Mouse (Mus musculus): ENCODE results near the gene Ltf. TPM values are rescaled to one million over a fixed set of nuclear protein-coding genes. Genes with fewer than 3 reads are reported as not detected.

Ltf gene
- polyA plus RNA-seq, 1 experiment from 2014 or later, result 3.2 TPM

- H3K9ac ChIP-seq (ENCODE audit: low read length), result no peak within 1 kb of the TSS
- no peak within 1 kb of the TSS for H3K4me3 ChIP-seq (ENCODE audit: low read length)
- no peak within 1 kb of the TSS for H3K4me2 ChIP-seq (ENCODE audit: low read depth, low read length)
- H3K9me3 ChIP-seq (ENCODE audit: control insufficient read depth, low read length), result no peaks in the 10 kb centered on the region
- 34% methylated on average over 6 of the region's 6 CpGs for WGBS
- ATAC-seq (ENCODE audit: low read depth), result no peak
- H3K36me3 ChIP-seq (ENCODE audit: control insufficient read depth, insufficient read depth, low read length), result no peaks in the 10 kb centered on the region
- H3K27me3 ChIP-seq (ENCODE audit: control insufficient read depth, insufficient read depth, low read depth, low read length), result no peaks in the 10 kb centered on the region
- no peak within 1 kb of the TSS for H3K27ac ChIP-seq (ENCODE audit: low read length)
- no peaks in the 10 kb centered on the region for H3K4me1 ChIP-seq (replicated peaks; ENCODE audit: control insufficient read depth, insufficient read depth, low read length)
Observed at GRCm38 (mm10) chr9:110990204-110990603, 28.9 kb upstream of the Ltf start, which contains the start of gene Rtp3. TSS of gene Rtp3 (minus strand) at chr9:110990583.

- H3K4me1 ChIP-seq (replicated peaks; ENCODE audit: control insufficient read depth, insufficient read depth, low read length), result no peaks in the 10 kb centered on the region
- H3K9ac ChIP-seq (ENCODE audit: low read length), result no peak overlapping the region
- no peaks in the 10 kb centered on the region for H3K36me3 ChIP-seq (ENCODE audit: control insufficient read depth, insufficient read depth, low read length)
- no peaks in the 10 kb centered on the region for H3K9me3 ChIP-seq (ENCODE audit: control insufficient read depth, low read length)
- no peak for ATAC-seq (ENCODE audit: low read depth)
- no peak overlapping the region for H3K4me3 ChIP-seq (ENCODE audit: low read length)
- H3K27me3 ChIP-seq (ENCODE audit: control insufficient read depth, insufficient read depth, low read depth, low read length), result no peaks in the 10 kb centered on the region
- WGBS, result 16% methylated on average over 3 of the region's 3 CpGs
- no peak overlapping the region for H3K4me2 ChIP-seq (ENCODE audit: low read depth, low read length)
- H3K27ac ChIP-seq (ENCODE audit: low read length), result no peak overlapping the region
Observed at GRCm38 (mm10) chr9:110993281-110993709, 25.8 kb upstream of the Ltf start.

GRCm38 (mm10) chr9:110994716-110995172, 24.3 kb upstream of the Ltf start:
- 8% methylated on average over 13 of the region's 13 CpGs for WGBS
- peak overlapping the region; percentile 65 for H3K9ac ChIP-seq (ENCODE audit: low read length)
- no peaks in the 10 kb centered on the region for H3K27me3 ChIP-seq (ENCODE audit: control insufficient read depth, insufficient read depth, low read depth, low read length)
- peaks cover 6% of the 10 kb centered on the region; the same call in 1 of the 2 replicates for H3K4me1 ChIP-seq (replicated peaks; ENCODE audit: control insufficient read depth, insufficient read depth, low read length)
- peak overlapping the region; percentile 52 for H3K4me3 ChIP-seq (ENCODE audit: low read length)
- peak; percentile 92 for ATAC-seq (ENCODE audit: low read depth)
- H3K36me3 ChIP-seq (ENCODE audit: control insufficient read depth, insufficient read depth, low read length), result no peaks in the 10 kb centered on the region
- H3K4me2 ChIP-seq (ENCODE audit: low read depth, low read length), result peak overlapping the region; percentile 60
- peak overlapping the region; percentile 65 for H3K27ac ChIP-seq (ENCODE audit: low read length)
- no peaks in the 10 kb centered on the region for H3K9me3 ChIP-seq (ENCODE audit: control insufficient read depth, low read length)

GRCm38 (mm10) chr9:110997245-110997644, 21.8 kb upstream of the Ltf start:
- H3K9ac ChIP-seq (ENCODE audit: low read length), result peak overlapping the region; percentile 37; the same call in 1 of the 2 replicates
- H3K4me2 ChIP-seq (ENCODE audit: low read depth, low read length), result no peak overlapping the region
- H3K27ac ChIP-seq (ENCODE audit: low read length), result no peak overlapping the region
- H3K4me3 ChIP-seq (ENCODE audit: low read length), result no peak overlapping the region
- peaks cover 6% of the 10 kb centered on the region; the same call in 1 of the 2 replicates for H3K4me1 ChIP-seq (replicated peaks; ENCODE audit: control insufficient read depth, insufficient read depth, low read length)
- ATAC-seq (ENCODE audit: low read depth), result 0 out of 2 replicates have a peak, but pooled peaks have one; percentile 42
- H3K36me3 ChIP-seq (ENCODE audit: control insufficient read depth, insufficient read depth, low read length), result no peaks in the 10 kb centered on the region
- 2% methylated on average over 5 of the region's 5 CpGs for WGBS
- H3K27me3 ChIP-seq (ENCODE audit: control insufficient read depth, insufficient read depth, low read depth, low read length), result no peaks in the 10 kb centered on the region
- no peaks in the 10 kb centered on the region for H3K9me3 ChIP-seq (ENCODE audit: control insufficient read depth, low read length)

- Histone ChIP-seq H3K9ac (ENCODE audit: low read length) (no peak overlapping the region), H3K4me1 (replicated peaks; ENCODE audit: control insufficient read depth, insufficient read depth, low read length) (peaks cover 6% of the 10 kb centered on the region; the same call in 1 of the 2 replicates), H3K27ac (ENCODE audit: low read length) (peak overlapping the region; percentile 52), H3K4me3 (ENCODE audit: low read length) (no peak overlapping the region), H3K4me2 (ENCODE audit: low read depth, low read length) (no peak overlapping the region), H3K27me3 (ENCODE audit: control insufficient read depth, insufficient read depth, low read depth, low read length) (no peaks in the 10 kb centered on the region), H3K36me3 (ENCODE audit: control insufficient read depth, insufficient read depth, low read length) (no peaks in the 10 kb centered on the region), H3K9me3 (ENCODE audit: control insufficient read depth, low read length) (no peaks in the 10 kb centered on the region)
- ATAC-seq (ENCODE audit: low read depth), result no peak
- 68% methylated on average over 2 of the region's 2 CpGs for WGBS
Observed at GRCm38 (mm10) chr9:110999056-110999455, 20.0 kb upstream of the Ltf start.

GRCm38 (mm10) chr9:110999856-111000255, 19.2 kb upstream of the Ltf start:
- no peak for ATAC-seq (ENCODE audit: low read depth)

GRCm38 (mm10) chr9:111001621-111002020, 17.4 kb upstream of the Ltf start:
- Histone ChIP-seq H3K27me3 (ENCODE audit: control insufficient read depth, insufficient read depth, low read depth, low read length) (no peaks in the 10 kb centered on the region), H3K9ac (ENCODE audit: low read length) (no peak overlapping the region), H3K27ac (ENCODE audit: low read length) (no peak overlapping the region), H3K4me3 (ENCODE audit: low read length) (no peak overlapping the region), H3K4me2 (ENCODE audit: low read depth, low read length) (no peak overlapping the region), H3K36me3 (ENCODE audit: control insufficient read depth, insufficient read depth, low read length) (no peaks in the 10 kb centered on the region), H3K4me1 (replicated peaks; ENCODE audit: control insufficient read depth, insufficient read depth, low read length) (peaks cover 6% of the 10 kb centered on the region; the same call in 1 of the 2 replicates), H3K9me3 (ENCODE audit: control insufficient read depth, low read length) (no peaks in the 10 kb centered on the region)
- WGBS, result 72% methylated on average over 12 of the region's 12 CpGs
- ATAC-seq (ENCODE audit: low read depth), result no peak

More at GRCm38 (mm10) chr9:110999856-111000255, 19.2 kb upstream of the Ltf start:
- H3K27ac ChIP-seq (ENCODE audit: low read length), result no peak overlapping the region
- H3K9ac ChIP-seq (ENCODE audit: low read length), result no peak overlapping the region
- 63% methylated on average over 10 of the region's 10 CpGs for WGBS
- peaks cover 6% of the 10 kb centered on the region; the same call in 1 of the 2 replicates for H3K4me1 ChIP-seq (replicated peaks; ENCODE audit: control insufficient read depth, insufficient read depth, low read length)
- H3K4me3 ChIP-seq (ENCODE audit: low read length), result no peak overlapping the region
- H3K4me2 ChIP-seq (ENCODE audit: low read depth, low read length), result no peak overlapping the region
- no peaks in the 10 kb centered on the region for H3K9me3 ChIP-seq (ENCODE audit: control insufficient read depth, low read length)
- H3K36me3 ChIP-seq (ENCODE audit: control insufficient read depth, insufficient read depth, low read length), result no peaks in the 10 kb centered on the region
- H3K27me3 ChIP-seq (ENCODE audit: control insufficient read depth, insufficient read depth, low read depth, low read length), result no peaks in the 10 kb centered on the region

- H3K4me3 ChIP-seq (ENCODE audit: low read length), result no peak overlapping the region
- H3K9ac ChIP-seq (ENCODE audit: low read length), result no peak overlapping the region
- no peak overlapping the region for H3K4me2 ChIP-seq (ENCODE audit: low read depth, low read length)
- peaks cover 6% of the 10 kb centered on the region; the same call in 1 of the 2 replicates for H3K4me1 ChIP-seq (replicated peaks; ENCODE audit: control insufficient read depth, insufficient read depth, low read length)
- H3K27ac ChIP-seq (ENCODE audit: low read length), result no peak overlapping the region
- no peaks in the 10 kb centered on the region for H3K9me3 ChIP-seq (ENCODE audit: control insufficient read depth, low read length)
- ATAC-seq (ENCODE audit: low read depth), result no peak
- H3K27me3 ChIP-seq (ENCODE audit: control insufficient read depth, insufficient read depth, low read depth, low read length), result no peaks in the 10 kb centered on the region
- H3K36me3 ChIP-seq (ENCODE audit: control insufficient read depth, insufficient read depth, low read length), result no peaks in the 10 kb centered on the region
- WGBS, result 85% methylated on average over 9 of the region's 9 CpGs
Observed at GRCm38 (mm10) chr9:111003279-111003678, 15.8 kb upstream of the Ltf start.

GRCm38 (mm10) chr9:111006544-111006943, 12.5 kb upstream of the Ltf start:
- Histone ChIP-seq H3K4me1 (replicated peaks; ENCODE audit: control insufficient read depth, insufficient read depth, low read length) (no peaks in the 10 kb centered on the region), H3K27me3 (ENCODE audit: control insufficient read depth, insufficient read depth, low read depth, low read length) (no peaks in the 10 kb centered on the region), H3K4me3 (ENCODE audit: low read length) (no peak overlapping the region), H3K9ac (ENCODE audit: low read length) (no peak overlapping the region), H3K4me2 (ENCODE audit: low read depth, low read length) (no peak overlapping the region), H3K9me3 (ENCODE audit: control insufficient read depth, low read length) (no peaks in the 10 kb centered on the region), H3K36me3 (ENCODE audit: control insufficient read depth, insufficient read depth, low read length) (no peaks in the 10 kb centered on the region), H3K27ac (ENCODE audit: low read length) (no peak overlapping the region)
- WGBS, result 80% methylated on average over 2 of the region's 2 CpGs
- ATAC-seq (ENCODE audit: low read depth), result no peak
